Mouse (Mus musculus) cortical plate, adult 2 months (tissue): Measurements from ENCODE around the gene Pdcl3. TPM values are rescaled to one million over a fixed set of nuclear protein-coding genes. Genes with fewer than 3 reads are reported as not detected.

Experiments
- H3K27ac ChIP-seq: fragments of 200-500 bp; 2 replicates; pipeline ENCODE4 v1.5.1; 2012; ENCODE audit warnings: low read length, control low read depth, inconsistent platforms; ENCODE audit not compliant: insufficient read depth
- H3K4me1 ChIP-seq: fragments of 200-500 bp; 2 replicates; pipeline ENCODE4 v1.6.1; 2011; ENCODE audit warnings: low read length; ENCODE audit not compliant: control insufficient read depth, insufficient read depth
- H3K4me3 ChIP-seq: fragments of 200-500 bp; 2 replicates; pipeline ENCODE4 v1.5.1; 2011; ENCODE audit warnings: mild to moderate bottlenecking, low read length, control low read depth; ENCODE audit not compliant: insufficient read depth
- CTCF ChIP-seq: fragments of 200-500 bp; IDR thresholded peaks from 2 replicates; pipeline ENCODE4 v1.5.1; 2011; ENCODE audit warnings: mild to moderate bottlenecking, control low read depth, low read length; ENCODE audit not compliant: insufficient read depth; ENCODE audit errors: extremely low read depth
- POLR2A ChIP-seq: fragments of 200-500 bp; IDR thresholded peaks from 2 replicates; pipeline ENCODE4 v1.6.1; 2011; ENCODE audit warnings: mild to moderate bottlenecking, low read length, control low read depth; ENCODE audit not compliant: insufficient read depth; ENCODE audit errors: extremely low read depth
- polyA plus RNA-seq: library from polyadenylated mRNA; depleted of rRNA; stranded (reverse); fragments of >200 nt; gene quantifications from 2 replicates; pipeline ENCODE4 v1.2.3, GENCODE M21; 2012; rRNA removed

Pdcl3 gene
- 42.9 and 43.2 TPM in 2 replicates for polyA plus RNA-seq

- peaks cover 4% of the 10 kb centered on the region for H3K4me1 ChIP-seq
- no peak within 1 kb of the TSS for H3K4me3 ChIP-seq
- TF ChIP-seq POLR2A (no peak), CTCF (no peak)
Observed at GRCm38 (mm10) chr1:38985308-38985707, at the start of gene Pdcl3. TSS of gene Pdcl3 (plus strand) at chr1:38985608.

GRCm38 (mm10) chr1:38936780-38937179 is 48.6 kb upstream of the Pdcl3 start:
- H3K27ac ChIP-seq: no peak overlapping the region
- TF ChIP-seq POLR2A (no peak), CTCF (peak; percentile 69)
- no peaks in the 10 kb centered on the region for H3K4me1 ChIP-seq
- H3K4me3 ChIP-seq: no peak overlapping the region

More at GRCm38 (mm10) chr1:38985308-38985707, at the start of gene Pdcl3:
- no peak within 1 kb of the TSS for H3K27ac ChIP-seq

- TF ChIP-seq CTCF: no peak
- no peak for TF ChIP-seq POLR2A
- Histone ChIP-seq H3K4me1 (no peaks in the 10 kb centered on the region), H3K27ac (no peak within 1 kb of the TSS), H3K4me3 (no peak within 1 kb of the TSS)
Observed at GRCm38 (mm10) chr1:38938849-38939248, 46.6 kb upstream of the Pdcl3 start, which contains the start of gene Nms. TSS of gene Nms (plus strand) at chr1:38939149.

- no peaks in the 10 kb centered on the region for H3K4me1 ChIP-seq
- no peak overlapping the region for H3K4me3 ChIP-seq
- TF ChIP-seq POLR2A (no peak), CTCF (no peak)
- no peak overlapping the region for H3K27ac ChIP-seq
Observed at GRCm38 (mm10) chr1:38939608-38940007, 45.8 kb upstream of the Pdcl3 start.

GRCm38 (mm10) chr1:38956457-38956856 is 29.0 kb upstream of the Pdcl3 start:
- Histone ChIP-seq H3K27ac (no peak overlapping the region), H3K4me3 (no peak overlapping the region), H3K4me1 (no peaks in the 10 kb centered on the region)
- no peak for TF ChIP-seq CTCF
- TF ChIP-seq POLR2A: no peak

GRCm38 (mm10) chr1:38969116-38969515 is 16.3 kb upstream of the Pdcl3 start:
- H3K27ac ChIP-seq: no peak overlapping the region
- no peaks in the 10 kb centered on the region for H3K4me1 ChIP-seq
- no peak for TF ChIP-seq CTCF
- TF ChIP-seq POLR2A: no peak
- H3K4me3 ChIP-seq: no peak overlapping the region

GRCm38 (mm10) chr1:38971712-38972111 is 13.7 kb upstream of the Pdcl3 start:
- TF ChIP-seq CTCF: no peak
- TF ChIP-seq POLR2A: no peak
- no peaks in the 10 kb centered on the region for H3K4me1 ChIP-seq

GRCm38 (mm10) chr1:38972986-38973592 is 12.3 kb upstream of the Pdcl3 start:
- TF ChIP-seq POLR2A (no peak), CTCF (no peak)
- no peaks in the 10 kb centered on the region for H3K4me1 ChIP-seq
- H3K4me3 ChIP-seq: no peak overlapping the region

More at GRCm38 (mm10) chr1:38971712-38972111, 13.7 kb upstream of the Pdcl3 start:
- no peak overlapping the region for H3K27ac ChIP-seq
- no peak overlapping the region for H3K4me3 ChIP-seq

GRCm38 (mm10) chr1:38979953-38980352 is 5.5 kb upstream of the Pdcl3 start:
- H3K4me3 ChIP-seq: no peak overlapping the region
- no peak overlapping the region for H3K27ac ChIP-seq
- no peak for TF ChIP-seq CTCF
- no peak for TF ChIP-seq POLR2A
- H3K4me1 ChIP-seq: no peaks in the 10 kb centered on the region

More at GRCm38 (mm10) chr1:38972986-38973592, 12.3 kb upstream of the Pdcl3 start:
- no peak overlapping the region for H3K27ac ChIP-seq

- peaks cover 2% of the 10 kb centered on the region; the same call in 1 of the 2 replicates for H3K4me1 ChIP-seq
- no peak overlapping the region for H3K4me3 ChIP-seq
- H3K27ac ChIP-seq: no peak overlapping the region
- TF ChIP-seq POLR2A: no peak
- TF ChIP-seq CTCF: no peak
Observed at GRCm38 (mm10) chr1:38983870-38984269, 1.5 kb upstream of the Pdcl3 start.
